Mouse (Mus musculus): ENCODE measurements around the gene Rhobtb1. TPM values are rescaled to one million over a fixed set of nuclear protein-coding genes. Genes with fewer than 3 reads are reported as not detected.
A peak's percentile ranks its signal among the peaks of the same experiment; 100 is the strongest.

Rhobtb1 gene
- polyA plus RNA-seq, 1 experiment from 2014 or later: 9.0 TPM

DNA sequence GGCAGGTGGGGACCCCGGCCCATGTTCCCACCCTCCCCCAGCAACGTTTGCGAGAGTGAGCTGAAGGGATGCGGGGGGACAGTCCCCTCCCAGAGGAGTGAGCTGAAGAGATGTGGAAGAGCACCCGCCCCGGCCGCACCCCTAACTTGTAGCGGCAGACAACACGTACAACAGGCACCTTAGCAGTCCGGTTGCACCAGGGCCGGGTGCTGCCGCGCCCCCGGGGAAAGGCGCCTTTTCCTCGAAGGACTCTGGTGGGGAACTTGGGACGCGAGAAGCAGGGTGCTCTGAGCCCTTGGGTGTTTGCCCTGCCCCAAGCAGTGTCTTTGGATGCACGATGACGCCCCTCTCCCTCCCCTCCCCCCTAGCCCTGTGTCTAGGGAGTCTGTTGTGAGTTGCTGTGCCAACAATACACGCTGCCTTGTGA, 62.2 kb downstream of the Rhobtb1 start:
- Histone ChIP-seq H3K4me3 (peak overlapping the region; percentile 64), H3K4me2 (peak overlapping the region; percentile 82), H3K27me3 (replicated peaks) (peaks cover 43% of the 10 kb centered on the region), H3K9ac (peak overlapping the region; percentile 66), H3K9me3 (replicated peaks) (no peaks in the 10 kb centered on the region), H3K27ac (peak overlapping the region; percentile 85), H3K36me3 (peaks cover 20% of the 10 kb centered on the region), H3K4me1 (peaks cover 31% of the 10 kb centered on the region)
- WGBS (ENCODE audit: insufficient replicate concordance): under 1% methylated on average over 21 of the region's 21 CpGs
- ATAC-seq: peak; percentile 70

DNA sequence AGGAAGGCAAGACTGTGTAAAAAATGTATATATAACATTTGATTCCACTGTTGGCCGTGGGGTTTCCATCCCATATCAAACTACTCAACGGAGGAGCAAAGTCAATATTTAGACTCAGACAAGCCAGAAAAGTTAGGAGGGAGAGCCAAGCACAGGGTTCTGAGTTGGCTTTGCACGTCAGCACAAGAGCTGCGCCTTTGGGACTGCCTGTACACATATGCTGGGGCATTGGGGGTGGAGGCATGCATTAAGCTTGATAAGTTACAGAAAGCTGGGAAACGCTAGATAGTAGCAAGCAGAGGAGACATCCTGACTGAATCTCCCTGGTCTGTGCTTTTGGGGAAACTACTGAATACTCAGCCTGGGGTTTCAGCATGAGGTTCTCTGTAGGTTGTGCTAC, 62.8 kb downstream of the Rhobtb1 start:
- 14% methylated on average over 5 of the region's 5 CpGs for WGBS (ENCODE audit: insufficient replicate concordance)
- H3K27ac ChIP-seq: peak overlapping the region; percentile 85
- no peaks in the 10 kb centered on the region for H3K9me3 ChIP-seq (replicated peaks)
- H3K4me1 ChIP-seq: peaks cover 36% of the 10 kb centered on the region
- peak overlapping the region; percentile 82 for H3K4me2 ChIP-seq
- peak; percentile 41; the same call in 1 of the 2 replicates for ATAC-seq
- H3K4me3 ChIP-seq: peak overlapping the region; percentile 64
- peak overlapping the region; percentile 66 for H3K9ac ChIP-seq
- peaks cover 43% of the 10 kb centered on the region for H3K27me3 ChIP-seq (replicated peaks)
- peaks cover 20% of the 10 kb centered on the region for H3K36me3 ChIP-seq

DNA sequence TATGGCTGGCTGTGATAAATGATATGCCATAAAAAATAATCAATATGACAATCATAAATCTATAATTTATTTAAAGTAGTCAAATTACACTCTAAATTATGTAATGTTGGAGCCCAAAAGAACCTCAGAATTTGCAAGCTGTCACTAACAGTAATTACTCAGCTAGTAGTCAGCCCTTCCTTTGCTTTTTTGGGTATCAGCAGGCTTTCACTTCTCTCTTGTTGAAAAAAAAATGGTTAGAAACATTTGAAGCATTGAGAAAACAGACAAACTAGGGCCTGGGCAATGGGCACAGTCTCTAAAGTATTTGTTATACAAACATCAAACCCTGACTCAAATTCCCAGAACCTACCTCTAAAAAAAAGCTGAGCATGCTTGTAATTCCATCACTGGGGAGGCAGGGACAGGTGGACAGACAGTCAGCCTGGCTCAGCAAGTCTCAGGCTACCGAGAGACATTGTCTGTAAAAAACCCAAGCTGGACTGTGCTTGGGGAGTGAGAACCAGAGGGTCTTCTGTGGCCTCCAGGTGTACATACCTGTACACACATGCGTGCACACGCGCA, 66.0 kb downstream of the Rhobtb1 start:
- H3K36me3 ChIP-seq: peaks cover 12% of the 10 kb centered on the region
- H3K4me1 ChIP-seq: peaks cover 44% of the 10 kb centered on the region
- H3K4me2 ChIP-seq: no peak overlapping the region
- no peak overlapping the region for H3K27ac ChIP-seq
- H3K9me3 ChIP-seq (replicated peaks): no peaks in the 10 kb centered on the region
- H3K9ac ChIP-seq: no peak overlapping the region
- H3K4me3 ChIP-seq: no peak overlapping the region
- ATAC-seq: no peak
- 75% methylated on average over 4 of the region's 4 CpGs for WGBS (ENCODE audit: insufficient replicate concordance)
- H3K27me3 ChIP-seq (replicated peaks): peaks cover 24% of the 10 kb centered on the region

DNA sequence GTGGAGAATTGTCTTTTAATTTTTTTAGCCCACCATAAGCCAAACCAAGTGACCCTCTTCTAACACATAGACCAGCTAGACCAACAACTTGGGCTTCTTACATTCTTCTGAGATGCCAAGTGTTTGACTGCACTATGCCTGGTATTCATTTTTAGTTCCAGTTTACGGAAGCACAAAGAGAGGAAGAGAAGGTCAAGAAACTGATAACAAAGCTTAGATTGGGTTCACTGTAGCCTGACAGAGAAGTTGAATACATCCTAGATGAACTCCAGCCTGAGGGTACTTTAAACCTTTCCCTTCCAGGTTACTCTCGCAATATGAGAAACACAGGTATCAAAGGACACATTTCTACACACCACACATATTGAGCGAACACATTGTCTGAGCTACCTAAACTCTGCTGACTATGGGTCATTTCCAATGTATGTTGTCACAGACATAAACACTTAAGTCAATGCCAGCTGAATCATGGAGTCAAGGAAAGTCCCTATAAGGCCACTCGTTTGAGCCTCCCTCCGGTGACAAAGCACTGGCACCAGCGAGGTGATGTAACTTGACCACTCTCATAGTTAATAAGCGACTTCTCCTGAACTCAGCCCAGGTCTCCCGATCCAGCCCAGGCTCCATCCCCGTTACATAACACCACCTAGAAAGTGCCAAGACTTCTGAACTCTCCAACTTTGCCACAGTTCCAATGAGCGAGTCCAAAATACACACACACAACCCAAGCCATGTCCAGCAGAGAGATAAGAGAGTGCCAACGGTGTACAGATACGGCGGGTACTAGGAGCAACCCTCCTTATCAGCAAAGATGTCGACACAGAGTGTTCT, 67.4 kb downstream of the Rhobtb1 start:
- WGBS (ENCODE audit: insufficient replicate concordance): 41% methylated on average over 14 of the region's 14 CpGs
- Histone ChIP-seq H3K4me2 (no peak overlapping the region), H3K27ac (no peak overlapping the region)

DNA sequence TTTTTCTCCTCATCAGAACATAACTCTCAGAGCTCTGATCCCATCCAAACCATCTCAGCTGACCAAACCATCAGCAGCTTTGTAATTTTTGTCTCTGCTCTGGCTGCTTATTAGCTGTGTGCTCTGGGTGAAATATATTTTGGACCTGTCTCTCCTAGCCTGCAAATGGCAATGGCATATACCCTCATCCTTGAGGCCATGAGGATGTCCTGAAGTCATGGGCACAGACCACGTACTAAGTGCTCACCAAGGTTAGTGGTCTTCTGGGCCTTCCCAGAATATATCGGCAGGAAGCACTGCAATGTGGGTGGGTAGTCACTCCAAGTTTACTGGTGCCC, 68.0 kb downstream of the Rhobtb1 start:
- Histone ChIP-seq H3K4me3 (no peak overlapping the region), H3K36me3 (peaks cover 12% of the 10 kb centered on the region), H3K4me2 (no peak overlapping the region), H3K27ac (no peak overlapping the region), H3K4me1 (peaks cover 32% of the 10 kb centered on the region), H3K9me3 (replicated peaks) (no peaks in the 10 kb centered on the region), H3K9ac (no peak overlapping the region), H3K27me3 (replicated peaks) (peaks cover 4% of the 10 kb centered on the region; the same call in 1 of the 2 replicates)
- no peak for ATAC-seq
- whole genome bisulfite sequencing (ENCODE audit: insufficient replicate concordance): 41% methylated on average over 2 of the region's 2 CpGs

More for the DNA sequence above, 67.4 kb downstream of the Rhobtb1 start:
- H3K9me3 ChIP-seq (replicated peaks): no peaks in the 10 kb centered on the region
- no peak overlapping the region for H3K9ac ChIP-seq
- peaks cover 10% of the 10 kb centered on the region; the same call in 1 of the 2 replicates for H3K27me3 ChIP-seq (replicated peaks)
- H3K4me1 ChIP-seq: peaks cover 38% of the 10 kb centered on the region
- H3K36me3 ChIP-seq: peaks cover 12% of the 10 kb centered on the region
- peak; percentile 60; the same call in 1 of the 2 replicates for ATAC-seq
- H3K4me3 ChIP-seq: no peak overlapping the region

DNA sequence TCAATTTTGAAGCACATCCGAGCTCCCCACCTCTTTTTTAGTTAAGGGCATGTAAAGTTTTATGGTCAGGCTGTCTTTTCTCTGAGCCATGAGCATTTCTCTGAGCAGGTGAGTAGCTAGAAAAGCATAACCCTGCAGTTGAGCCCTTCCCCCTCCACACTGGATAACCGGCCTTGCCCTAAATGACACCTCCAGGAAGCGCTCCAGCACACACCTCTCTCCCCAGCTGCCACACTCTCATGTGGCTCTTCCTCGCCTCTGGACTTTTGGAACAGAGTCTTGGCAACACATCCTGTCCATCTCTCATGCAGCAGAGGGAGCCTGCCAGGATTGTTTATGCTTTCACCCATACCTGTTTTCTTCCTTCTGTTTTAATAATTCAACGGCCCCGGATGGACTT, 69.1 kb downstream of the Rhobtb1 start:
- no peak for ATAC-seq
- Histone ChIP-seq H3K27ac (no peak overlapping the region), H3K27me3 (replicated peaks) (no peaks in the 10 kb centered on the region), H3K9ac (no peak overlapping the region), H3K36me3 (peaks cover 18% of the 10 kb centered on the region), H3K9me3 (replicated peaks) (no peaks in the 10 kb centered on the region), H3K4me3 (no peak overlapping the region), H3K4me1 (peaks cover 28% of the 10 kb centered on the region), H3K4me2 (no peak overlapping the region)
- 73% methylated on average over 6 of the region's 6 CpGs for WGBS (ENCODE audit: insufficient replicate concordance)

DNA sequence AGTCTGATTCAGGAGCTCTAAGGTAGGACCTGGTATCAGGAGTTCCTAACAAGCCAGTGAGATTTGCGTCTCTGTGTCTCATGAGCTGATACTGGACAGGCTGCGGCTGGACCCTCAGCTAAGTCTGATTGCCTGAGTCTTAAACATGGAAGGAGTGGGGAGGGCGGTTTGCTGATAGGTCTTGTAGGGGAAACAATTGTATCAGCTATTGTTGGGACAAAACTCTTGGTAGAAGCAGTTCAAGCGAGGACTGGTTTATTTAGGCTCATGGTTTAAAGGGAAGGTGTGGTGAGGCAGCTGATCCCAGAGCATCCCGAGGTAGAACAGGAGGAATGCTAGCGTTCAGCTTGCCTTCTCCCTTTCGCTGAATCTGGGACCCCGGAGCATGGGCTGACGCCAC, 69.9 kb downstream of the Rhobtb1 start:
- Histone ChIP-seq H3K9me3 (replicated peaks) (no peaks in the 10 kb centered on the region), H3K27me3 (replicated peaks) (no peaks in the 10 kb centered on the region), H3K9ac (no peak overlapping the region), H3K4me2 (no peak overlapping the region), H3K27ac (no peak overlapping the region), H3K4me1 (peaks cover 28% of the 10 kb centered on the region), H3K4me3 (no peak overlapping the region), H3K36me3 (peaks cover 16% of the 10 kb centered on the region)
- WGBS (ENCODE audit: insufficient replicate concordance): 84% methylated on average over 9 of the region's 9 CpGs
- no peak for ATAC-seq

DNA sequence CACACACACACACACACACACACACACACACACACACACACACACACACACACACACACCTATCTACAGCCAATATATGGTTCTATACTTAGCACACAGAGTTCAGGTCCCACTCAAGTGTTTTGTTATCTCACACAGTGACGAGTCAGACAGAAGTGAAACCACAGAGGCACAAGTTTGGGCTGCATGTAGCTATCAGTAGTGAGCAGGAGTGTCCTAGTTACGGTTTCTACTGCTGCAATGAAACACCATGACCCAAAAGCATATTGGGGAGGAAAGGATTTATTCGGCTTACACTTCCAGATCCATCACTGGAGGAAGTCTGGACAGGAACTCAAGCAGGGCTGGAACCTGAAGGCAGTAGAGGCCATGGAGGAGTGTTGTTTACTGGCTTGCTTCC, 70.7 kb downstream of the Rhobtb1 start:
- peaks cover 28% of the 10 kb centered on the region for H3K4me1 ChIP-seq
- no peak overlapping the region for H3K27ac ChIP-seq
- H3K4me2 ChIP-seq: peak overlapping the region; percentile 8; the same call in 1 of the 2 replicates
- no peaks in the 10 kb centered on the region for H3K9me3 ChIP-seq (replicated peaks)
- 0 out of 2 replicates have a peak, but pooled peaks cover 9% of the 10 kb centered on the region for H3K36me3 ChIP-seq
- H3K27me3 ChIP-seq (replicated peaks): no peaks in the 10 kb centered on the region
- H3K9ac ChIP-seq: no peak overlapping the region
- no peak overlapping the region for H3K4me3 ChIP-seq
- 8% methylated on average over 3 of the region's 3 CpGs for WGBS (ENCODE audit: insufficient replicate concordance)
- peak; percentile 73; the same call in 1 of the 2 replicates for ATAC-seq

DNA sequence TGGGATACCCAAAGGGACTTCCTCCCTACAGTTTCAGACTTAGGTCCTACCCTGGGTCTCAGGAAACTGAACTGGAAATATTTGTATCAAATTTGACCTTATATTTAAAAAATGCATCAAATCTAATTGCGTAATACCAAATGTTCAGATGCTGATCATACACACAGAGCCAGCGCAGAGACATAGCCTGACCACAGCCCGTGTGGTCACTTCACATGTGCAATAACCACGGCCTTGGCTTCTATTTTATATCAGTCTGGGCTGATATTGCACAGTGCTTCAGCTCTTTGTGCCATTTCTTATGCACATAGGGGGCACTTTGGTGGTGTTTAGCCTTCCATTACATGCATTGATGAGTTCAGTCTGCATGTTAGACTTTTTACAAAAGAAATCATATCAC, 72.0 kb downstream of the Rhobtb1 start:
- 79% methylated on average over 4 of the region's 4 CpGs for WGBS (ENCODE audit: insufficient replicate concordance)
- no peak overlapping the region for H3K4me3 ChIP-seq
- ATAC-seq: no peak
- H3K9me3 ChIP-seq (replicated peaks): no peaks in the 10 kb centered on the region
- H3K4me1 ChIP-seq: peaks cover 28% of the 10 kb centered on the region
- no peak overlapping the region for H3K27ac ChIP-seq
- no peak overlapping the region for H3K9ac ChIP-seq
- H3K36me3 ChIP-seq: 0 out of 2 replicates have a peak, but pooled peaks cover 9% of the 10 kb centered on the region
- H3K4me2 ChIP-seq: no peak overlapping the region
- H3K27me3 ChIP-seq (replicated peaks): no peaks in the 10 kb centered on the region

DNA sequence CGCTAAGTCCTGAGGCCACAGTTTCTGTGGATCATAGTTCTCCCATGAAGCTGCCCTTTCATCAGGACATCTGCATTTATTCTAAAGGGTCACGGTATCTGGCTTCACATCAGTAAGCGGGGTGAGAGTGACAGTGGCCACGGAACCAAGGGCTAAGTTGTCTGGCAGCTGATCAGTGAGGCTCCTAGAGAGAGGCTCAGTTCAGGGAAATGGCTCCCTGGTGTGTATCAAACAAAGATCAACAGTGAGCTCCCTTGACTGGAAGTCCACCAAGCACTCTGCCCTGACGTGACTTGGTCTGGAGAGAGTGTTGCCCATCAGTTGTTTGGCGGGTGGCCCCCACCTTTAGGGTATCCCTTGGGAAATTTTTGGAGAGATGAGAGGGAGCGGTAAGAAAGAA, 73.0 kb downstream of the Rhobtb1 start:
- ATAC-seq: no peak
- Histone ChIP-seq H3K27me3 (replicated peaks) (no peaks in the 10 kb centered on the region), H3K4me2 (no peak overlapping the region), H3K36me3 (0 out of 2 replicates have a peak, but pooled peaks cover 9% of the 10 kb centered on the region), H3K27ac (no peak overlapping the region), H3K4me3 (no peak overlapping the region), H3K4me1 (peaks cover 20% of the 10 kb centered on the region), H3K9ac (no peak overlapping the region), H3K9me3 (replicated peaks) (no peaks in the 10 kb centered on the region)
- 68% methylated on average over 7 of the region's 7 CpGs for WGBS (ENCODE audit: insufficient replicate concordance)

DNA sequence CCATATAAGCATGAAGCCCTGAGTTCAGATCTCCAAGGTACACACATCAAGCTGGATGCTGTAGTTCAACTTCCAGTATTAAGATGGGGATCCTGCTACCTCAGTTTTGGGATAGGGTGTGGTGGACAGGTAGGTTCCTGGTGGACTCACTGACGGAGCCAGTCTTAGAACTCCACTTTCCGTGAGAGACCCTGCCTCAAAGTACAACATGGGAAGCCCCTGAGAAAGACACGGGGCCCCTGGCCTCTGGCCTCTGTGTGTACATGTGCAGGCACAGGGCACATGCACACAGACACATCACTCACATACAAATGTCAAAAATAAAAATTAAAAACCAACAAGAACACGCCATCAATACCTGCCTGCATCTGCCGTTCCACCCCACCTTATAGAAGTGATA, 74.2 kb downstream of the Rhobtb1 start:
- H3K27me3 ChIP-seq (replicated peaks): no peaks in the 10 kb centered on the region
- H3K4me2 ChIP-seq: no peak overlapping the region
- no peak overlapping the region for H3K27ac ChIP-seq
- no peak overlapping the region for H3K9ac ChIP-seq
- 0 out of 2 replicates have a peak, but pooled peaks cover 9% of the 10 kb centered on the region for H3K36me3 ChIP-seq
- ATAC-seq: no peak
- no peak overlapping the region for H3K4me3 ChIP-seq
- no peaks in the 10 kb centered on the region for H3K9me3 ChIP-seq (replicated peaks)
- peaks cover 12% of the 10 kb centered on the region for H3K4me1 ChIP-seq
- 67% methylated on average over 5 of the region's 5 CpGs for WGBS (ENCODE audit: insufficient replicate concordance)

DNA sequence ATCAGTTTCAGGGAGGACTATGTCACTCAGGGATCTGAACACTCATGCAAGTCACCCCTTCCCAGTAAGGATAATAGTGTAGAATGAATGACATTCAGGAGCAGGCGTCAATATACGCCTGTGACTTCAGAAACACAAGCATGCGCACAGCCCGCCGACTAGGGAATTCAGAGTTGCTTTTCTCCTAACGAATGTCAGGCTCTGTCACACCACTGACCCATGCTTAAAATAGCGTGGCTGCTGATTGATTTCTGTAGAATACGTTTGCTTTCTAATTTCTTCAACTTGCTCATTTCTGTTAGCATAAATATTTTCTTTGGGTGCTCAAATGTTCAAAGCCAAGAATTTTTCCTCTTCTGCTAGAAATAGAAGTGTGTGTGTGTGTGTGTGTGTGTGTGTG, 74.7 kb downstream of the Rhobtb1 start:
- 0 out of 2 replicates have a peak, but pooled peaks cover 9% of the 10 kb centered on the region for H3K36me3 ChIP-seq
- no peaks in the 10 kb centered on the region for H3K9me3 ChIP-seq (replicated peaks)
- H3K27me3 ChIP-seq (replicated peaks): no peaks in the 10 kb centered on the region
- H3K4me1 ChIP-seq: peaks cover 12% of the 10 kb centered on the region
- no peak overlapping the region for H3K4me2 ChIP-seq
- ATAC-seq: no peak
- 72% methylated on average over 8 of the region's 8 CpGs for WGBS (ENCODE audit: insufficient replicate concordance)
- H3K27ac ChIP-seq: no peak overlapping the region
- H3K9ac ChIP-seq: no peak overlapping the region
- no peak overlapping the region for H3K4me3 ChIP-seq

Measured in liver, embryonic 12.5 days (tissue).